Mouse (Mus musculus) kidney, adult 10 weeks (tissue): ENCODE measurements around the gene Rabl2. TPM values are rescaled to one million over a fixed set of nuclear protein-coding genes. Genes with fewer than 3 reads are reported as not detected.

Experiments
- polyA plus RNA-seq: library from polyadenylated mRNA; stranded (reverse); fragments of 350-450 nt; fragmentation: Illumina TruSeq; extraction: RNeasy Lipid Tissue Mini Kit (QIAGEN cat#74804); gene quantifications from one replicate; pipeline ENCODE4 v1.2.3, GENCODE M21; 2014; ENCODE audit warnings: low read depth, low replicate concordance

The Rabl2 gene
- 10.5 TPM for polyA plus RNA-seq

DNA sequence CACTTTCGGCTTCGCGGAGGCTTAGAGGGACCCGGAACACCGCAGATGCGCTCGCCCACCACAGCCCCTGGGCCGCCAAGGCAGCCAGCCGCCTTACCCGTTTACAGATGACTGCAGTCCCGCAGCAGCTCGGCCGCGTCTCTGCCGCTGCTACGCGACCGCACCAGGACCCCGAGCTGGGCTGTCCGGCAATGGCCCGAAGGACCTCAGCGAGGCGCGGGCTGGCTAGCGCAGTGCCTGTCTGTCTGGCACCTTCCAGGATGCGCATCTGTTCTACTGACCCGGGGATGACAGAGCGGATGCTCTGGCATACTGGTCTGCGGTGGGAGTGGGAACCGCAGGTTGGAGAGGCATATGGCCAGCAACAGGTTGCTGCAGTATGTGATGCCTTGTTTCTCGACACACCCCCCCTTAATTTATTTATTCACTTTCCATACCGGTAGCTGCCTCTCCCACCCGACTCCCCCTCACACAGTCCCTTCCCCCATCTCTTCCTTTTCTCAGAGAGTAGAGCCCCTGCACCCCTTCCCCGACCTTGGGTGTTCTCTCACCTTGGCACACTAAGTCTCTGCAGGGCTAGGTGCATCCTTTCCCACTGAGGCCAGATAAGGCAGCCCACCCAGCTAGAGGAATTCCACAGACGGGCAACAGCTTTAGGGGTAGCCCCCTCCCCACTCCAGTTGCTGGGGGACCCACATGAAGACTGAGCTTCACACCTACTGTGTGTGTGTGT, at the start of gene Rabl2:
TSS of gene Rabl2 (minus strand) at position 201 of the 733 bp plus-strand sequence.

DNA sequence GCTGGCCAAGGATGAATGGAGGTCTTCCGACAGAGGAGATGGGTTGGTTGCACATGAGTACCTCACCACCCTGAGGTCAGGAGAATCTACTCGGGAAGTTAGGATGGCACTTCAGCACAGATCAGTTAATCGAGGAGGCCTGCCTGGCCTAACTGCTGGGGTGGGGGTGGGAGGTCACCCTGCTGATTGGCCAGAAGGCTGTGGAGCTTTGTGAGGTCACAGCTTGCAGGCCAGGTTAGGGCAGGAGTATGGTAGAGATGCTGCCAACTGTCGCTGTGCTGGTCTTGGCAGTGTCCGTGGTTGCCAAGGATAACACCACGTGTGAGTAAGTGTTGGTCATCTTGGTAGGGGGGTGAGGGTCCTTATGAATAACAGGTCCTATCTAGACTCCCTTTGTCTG, 23.6 kb downstream of the Rabl2 start, which contains the start of gene Acr:
TSS of gene Acr (plus strand) at position 213 of the 400 bp plus-strand sequence.

Other genes starting within 250 kb of the Rabl2 start
- 0.93 TPM for gene Lmf2, start 236.3 kb downstream of the Rabl2 start, polyA plus RNA-seq
- 9.6 TPM for gene Ncaph2, start 236.2 kb downstream of the Rabl2 start, polyA plus RNA-seq
- 1.4 TPM for gene Sco2, start 218.1 kb downstream of the Rabl2 start, polyA plus RNA-seq
- gene Tymp, start 214.9 kb downstream of the Rabl2 start, polyA plus RNA-seq: not detected
- not detected for gene Odf3b, start 212.6 kb downstream of the Rabl2 start, polyA plus RNA-seq
- not detected for gene Klhdc7b, start 207.0 kb downstream of the Rabl2 start, polyA plus RNA-seq
- gene Syce3, start 181.4 kb downstream of the Rabl2 start, polyA plus RNA-seq: not detected
- 1.7 TPM for gene Cpt1b, start 166.1 kb downstream of the Rabl2 start, polyA plus RNA-seq
- gene C730034F03Rik, start 162.3 kb downstream of the Rabl2 start, polyA plus RNA-seq: 0.61 TPM
- gene Gm44502, start 162.2 kb downstream of the Rabl2 start, polyA plus RNA-seq: not detected
- gene Chkb, start 162.0 kb downstream of the Rabl2 start, polyA plus RNA-seq: 27.7 TPM
- 0.08 TPM for gene Mapk8ip2, start 138.0 kb downstream of the Rabl2 start, polyA plus RNA-seq
- gene Arsa, start 114.5 kb downstream of the Rabl2 start, polyA plus RNA-seq: 2.9 TPM
- 0.36 TPM for gene Shank3, start 92.3 kb downstream of the Rabl2 start, polyA plus RNA-seq
- not detected for gene Acr, start 23.6 kb downstream of the Rabl2 start, polyA plus RNA-seq
- gene Syt10, start 249.9 kb upstream of the Rabl2 start, polyA plus RNA-seq: not detected